Mouse (Mus musculus) ovary, postnatal 14 days (tissue): ENCODE measurements around the gene Olfr378.

ENCODE experiments used
- DNase-seq: peaks from one replicate; pipeline ENCODE4 v3.0.0; 2022; ENCODE audit warnings: low spot score

Gene Olfr378

DNA sequence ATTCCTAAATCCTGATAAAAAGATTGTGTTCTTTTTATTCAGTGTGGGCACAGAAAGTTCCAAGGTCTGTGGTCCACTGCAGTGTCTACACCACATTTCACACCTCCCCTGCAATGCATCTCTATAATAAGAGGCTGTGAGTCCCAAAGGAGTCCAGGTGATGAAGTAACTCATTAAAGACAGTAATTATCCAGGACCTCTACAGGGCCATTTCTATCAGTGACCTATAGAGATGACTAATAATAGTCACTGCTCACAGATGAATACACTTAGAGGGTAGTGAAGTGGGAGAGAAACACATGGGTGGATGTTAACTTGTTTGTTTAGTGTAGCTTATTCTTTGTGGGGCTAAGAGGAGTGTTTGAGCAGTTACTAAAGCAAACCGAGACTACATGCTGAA is at the start of gene Olfr378:
TSS of gene Olfr378 (minus strand) at position 101 of the 400 bp plus-strand sequence.
- DNase-seq: no peak

DNA sequence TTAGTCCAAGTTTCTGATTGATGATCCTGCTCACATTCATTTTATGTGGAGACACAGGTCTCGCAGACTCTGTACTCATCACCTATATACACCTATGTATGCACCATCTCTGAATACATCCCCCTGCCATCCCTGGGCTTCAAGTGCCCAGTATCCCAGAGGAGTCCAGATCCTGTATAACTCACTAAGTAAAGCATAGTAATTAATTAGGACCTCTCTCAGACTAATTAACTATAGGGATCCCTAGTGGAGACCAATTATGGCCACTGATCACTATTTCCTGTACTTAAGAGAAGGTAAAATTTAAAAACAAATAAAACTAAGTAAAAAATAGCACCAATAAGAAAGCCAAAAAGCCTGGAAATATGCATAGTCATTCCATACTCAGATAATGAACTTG is 29.1 kb upstream of the Olfr378 start, which contains the start of gene Olfr380:
TSS of gene Olfr380 (minus strand) at position 101 of the 400 bp plus-strand sequence.
- no peak for DNase-seq

- DNase-seq: no peak
Observed at GRCm38 (mm10) chr11:73399514-73399913, 28.8 kb downstream of the Olfr378 start, which contains the start of gene Olfr1. Olfr1 (minus strand) TSS chr11:73399614.

DNA sequence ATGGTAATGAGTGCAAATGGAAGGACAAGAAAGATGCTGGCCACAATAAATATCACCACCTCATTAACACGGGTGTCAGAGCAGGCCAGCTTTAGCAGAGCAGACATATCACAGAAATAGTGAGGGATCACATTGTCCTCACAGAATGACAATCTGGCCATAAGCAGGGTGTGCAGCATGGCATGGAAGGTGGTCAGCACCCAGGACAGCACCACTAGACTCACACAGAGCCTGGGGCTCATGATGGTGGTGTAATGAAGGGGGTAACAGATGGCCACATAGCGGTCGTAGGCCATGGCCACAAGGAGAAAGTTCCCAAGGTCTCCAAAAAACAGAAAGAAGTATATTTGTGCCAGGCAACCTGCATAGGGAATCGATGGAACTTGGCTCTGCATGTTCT is 32.9 kb downstream of the Olfr378 start:
- DNase-seq: no peak
